Mouse (Mus musculus) heart, postnatal 0 days (tissue): ENCODE results near the gene Pheta1.

Source experiments
- CTCF ChIP-seq: IDR thresholded peaks from 2 replicates; pipeline ENCODE4 v1.5.1; 2016; ENCODE audit warnings: antibody characterized with exemption, control low read depth, low read depth
- EP300 ChIP-seq: IDR thresholded peaks from 2 replicates; pipeline ENCODE4 v1.6.1; 2016; ENCODE audit warnings: antibody characterized with exemption, low read depth

GRCm38 (mm10) chr5:121816611-121817010, 32.2 kb upstream of the Pheta1 start:
- TF ChIP-seq CTCF (no peak), EP300 (no peak)
